In the genomic region with DNA sequence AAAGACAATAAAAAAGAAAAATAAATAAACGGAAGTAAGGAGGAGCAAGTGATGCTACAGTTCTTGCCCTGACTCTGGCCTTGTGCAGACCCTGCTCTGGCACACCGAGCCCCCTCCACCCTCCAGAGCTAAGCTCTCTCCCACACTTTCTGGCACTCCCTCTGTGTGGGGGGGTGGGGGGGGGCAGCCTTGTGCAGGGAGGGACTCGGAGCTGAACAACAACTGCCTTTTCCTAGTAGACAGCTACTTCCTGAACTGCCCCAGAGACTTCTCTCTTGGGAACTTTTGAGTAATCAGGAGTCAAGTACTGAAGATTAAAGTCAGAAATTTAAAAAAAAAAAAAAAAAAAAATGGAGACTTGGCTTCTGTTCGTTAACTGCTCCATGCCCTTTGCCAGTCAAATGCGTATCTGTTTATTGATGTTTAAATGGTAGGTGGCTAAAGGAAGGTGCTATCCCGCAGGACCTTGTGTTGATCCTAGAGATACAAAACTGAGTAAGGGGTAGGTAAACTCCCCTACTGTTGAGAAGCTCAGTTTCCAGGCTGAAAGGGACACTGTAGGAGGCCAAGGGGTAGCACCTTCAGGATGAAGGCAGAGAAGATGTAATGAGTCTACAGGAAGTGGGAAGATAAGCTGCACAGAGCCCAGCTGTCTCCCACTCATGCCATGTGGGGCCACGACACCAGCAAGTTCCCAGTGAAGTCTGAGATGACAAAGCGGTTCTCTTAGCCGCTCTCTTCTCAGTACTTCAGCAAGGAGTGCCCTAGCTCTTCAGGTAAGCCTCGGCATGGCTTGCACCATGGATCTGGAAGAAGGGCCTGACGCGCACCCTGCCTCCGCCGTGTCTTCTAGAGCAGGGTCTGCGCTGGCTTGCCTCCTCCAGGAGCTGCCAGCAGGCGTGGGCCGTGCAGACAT, we compare ENCODE assay signal across 1 mouse cellular context.
TF ChIP-seq lines count a peak whose summit lies in the region.

No protein-coding gene starts in this region.

TF ChIP-seq in C2C12, 6 proteins besides CTCF, POLR2A, EP300 and RAD21 (continued from another document):
- no peak for TF ChIP-seq FOSL1 (IDR thresholded peaks at IDR 0.05; ENCODE audit: insufficient read depth, low read length, poor library complexity, severe bottlenecking)
